Mouse (Mus musculus) ES-E14 (cell line): ENCODE measurements at regions not wholly inside any gene's neighbourhood (a gene's known extent, or its start where the extent isn't known, plus 50 kb on each side); places are given as distances from the start of the nearest gene placed in this dataset.

Experiments
- DNase-seq: peaks from one replicate; pipeline ENCODE4 v3.0.0-alpha.2; 2013; ENCODE audit warnings: low read depth, low spot score
- H3K27ac ChIP-seq: 2 replicates; pipeline ENCODE4 v1.5.1; 2012; ENCODE audit warnings: low read depth, mild to moderate bottlenecking, low read length, moderate library complexity, mixed read lengths; ENCODE audit not compliant: poor library complexity, insufficient read depth, severe bottlenecking
- H3K36me3 ChIP-seq: 2 replicates; pipeline ENCODE4 v1.6.1; 2012; ENCODE audit warnings: mild to moderate bottlenecking, low read length, moderate library complexity, mixed read lengths; ENCODE audit not compliant: control insufficient read depth, poor library complexity, insufficient read depth, severe bottlenecking
- H3K4me1 ChIP-seq, 2 experiments: fragments of 150-350 bp in 1 of 2; sonication (generic) in 1 of 2; 2 replicates each; pipeline ENCODE4 v1.6.1; 2012; ENCODE audit warnings: low read length in 2 of 2, mild to moderate bottlenecking in 1 of 2, mixed read lengths in 1 of 2; ENCODE audit not compliant: control insufficient read depth in 2 of 2, insufficient read depth in 2 of 2, poor library complexity in 1 of 2
- H3K4me3 ChIP-seq, 2 experiments: fragments of 150-350 bp in 1 of 2; sonication (generic) in 1 of 2; 2 replicates each; pipeline ENCODE4 v1.5.1; 2012; ENCODE audit warnings: low read length in 2 of 2, low read depth in 1 of 2, mild to moderate bottlenecking in 1 of 2, mixed read lengths in 1 of 2; ENCODE audit not compliant: insufficient read depth in 1 of 2, poor library complexity in 1 of 2, severe bottlenecking in 1 of 2
- H3K9ac ChIP-seq: 2 replicates; pipeline ENCODE4 v1.6.1; 2012; ENCODE audit warnings: low read depth, mild to moderate bottlenecking, low read length, mixed read lengths; ENCODE audit not compliant: poor library complexity, insufficient read depth, severe bottlenecking
- H3K9me3 ChIP-seq: fragments of 150-350 bp; sonication (generic); 2 replicates; pipeline ENCODE4 v1.6.1; 2012; ENCODE audit warnings: low read depth, mild to moderate bottlenecking, low read length; ENCODE audit not compliant: control insufficient read depth, insufficient read depth
- CHD2 ChIP-seq: IDR thresholded peaks from 2 replicates; pipeline ENCODE4 v1.6.1; 2014; ENCODE audit warnings: mild to moderate bottlenecking, low read depth, low read length, inconsistent platforms
- HCFC1 ChIP-seq: IDR thresholded peaks from 2 replicates; pipeline ENCODE4 v1.6.1; 2012; ENCODE audit warnings: low read length, inconsistent platforms, borderline replicate concordance; ENCODE audit not compliant: insufficient read depth
- MAFK ChIP-seq: IDR thresholded peaks from 2 replicates; pipeline ENCODE4 v1.6.1; 2014; ENCODE audit warnings: mild to moderate bottlenecking, low read depth, low read length, inconsistent platforms; ENCODE audit not compliant: insufficient read depth
- ZC3H11A ChIP-seq: IDR thresholded peaks from 2 replicates; pipeline ENCODE4 v1.6.1; 2012; ENCODE audit warnings: low read depth, mild to moderate bottlenecking, inconsistent platforms, low read length, borderline replicate concordance
- ZNF384 ChIP-seq: IDR thresholded peaks from 2 replicates; pipeline ENCODE4 v1.6.1; 2012; ENCODE audit warnings: low read depth, low read length, inconsistent platforms
- in situ Hi-C, 2 experiments: fragments of 600-800 bp; cut with MboI; formaldehyde crosslinking; loops; one replicate each; pipeline ENCODE4 v1.15.1; 2025; ENCODE audit warnings: low sequenced_read_pairs in 2 of 2, inconsistent platforms in 1 of 2; ENCODE audit not compliant: unreplicated experiment in 2 of 2

DNA sequence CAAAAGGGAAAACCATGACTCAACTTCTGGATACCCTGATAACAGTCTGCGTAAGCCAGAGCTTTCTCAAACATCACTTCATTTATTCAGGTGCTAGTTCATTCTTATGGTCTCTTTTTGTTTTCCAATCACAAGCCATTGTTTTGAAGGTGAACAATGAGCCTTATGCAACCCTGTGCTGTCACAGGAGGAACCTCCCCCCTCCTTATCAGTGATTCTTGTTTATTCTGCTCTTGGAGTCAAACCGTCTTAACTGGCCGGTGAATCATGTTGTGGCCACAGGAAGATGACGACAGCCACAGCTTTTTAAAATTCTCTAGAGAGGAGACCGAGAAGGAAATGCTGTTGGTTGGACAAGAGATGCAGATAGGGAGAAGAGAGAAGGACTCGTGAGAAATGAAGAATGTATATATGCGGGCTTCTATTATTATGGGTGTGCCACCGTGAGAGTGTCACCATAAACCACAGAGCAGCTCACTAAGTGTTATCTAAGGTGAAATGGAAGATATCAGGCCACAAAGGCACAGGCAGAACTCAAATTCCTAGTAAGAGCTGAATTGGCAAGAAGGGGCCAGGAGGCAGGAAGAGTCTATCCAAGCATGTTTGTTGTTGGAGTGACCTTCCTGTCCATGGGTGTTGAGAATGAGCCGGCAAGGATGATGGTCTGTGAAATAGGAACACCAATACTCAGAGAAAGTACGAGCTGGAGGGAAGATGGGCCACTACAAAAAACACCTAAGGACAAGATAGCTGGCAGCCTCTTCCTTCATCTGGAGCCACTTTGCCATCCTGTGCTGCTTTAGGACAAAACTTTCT, 151.8 kb downstream of the Kdr start:
- no peaks in the 10 kb centered on the region for H3K36me3 ChIP-seq
- no peak overlapping the region for H3K9ac ChIP-seq
- H3K9me3 ChIP-seq: no peaks in the 10 kb centered on the region
- DNase-seq: no peak
- H3K4me3 ChIP-seq: no peak overlapping the region
- no peaks in the 10 kb centered on the region for H3K4me1 ChIP-seq
- no peak for TF ChIP-seq ZC3H11A
- in situ Hi-C loops: loop anchor here in 1 of 2 experiments (25.0 kb wide), 1 partner anchor 614 kb away; no protein-coding TSS in a partner anchor
- H3K27ac ChIP-seq: no peak overlapping the region

DNA sequence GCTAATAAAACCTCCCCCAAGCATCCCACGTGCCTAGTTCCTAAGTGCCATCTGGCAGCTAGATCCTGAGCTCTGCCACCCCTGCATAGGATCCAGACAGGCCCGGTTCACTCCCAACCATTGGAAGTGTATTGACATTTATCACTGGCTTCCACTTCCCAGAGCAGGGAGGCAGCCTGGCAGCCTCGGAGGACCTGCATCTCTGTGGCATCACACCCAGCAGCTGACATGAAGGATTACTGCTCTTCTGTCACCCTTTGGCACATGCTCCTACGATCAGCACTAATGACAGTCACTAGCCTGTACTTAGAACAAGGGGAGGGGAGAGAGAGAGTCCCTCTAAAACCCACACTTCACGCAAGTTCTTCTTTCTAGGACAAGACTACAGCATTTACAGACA, 152.7 kb downstream of the Kdr start:
- Histone ChIP-seq H3K4me3 (no peak overlapping the region), H3K4me1 (no peaks in the 10 kb centered on the region), H3K9ac (no peak overlapping the region), H3K36me3 (no peaks in the 10 kb centered on the region), H3K27ac (no peak overlapping the region), H3K9me3 (no peaks in the 10 kb centered on the region)
- no peak for DNase-seq
- TF ChIP-seq HCFC1: no peak
- no peak for TF ChIP-seq CHD2
- no peak for TF ChIP-seq ZNF384
- no peak for TF ChIP-seq MAFK
- no peak for TF ChIP-seq ZC3H11A
- in situ Hi-C loops: loop anchor here in 1 of 2 experiments (25.0 kb wide), 1 partner anchor 613 kb away; no protein-coding TSS in a partner anchor

DNA sequence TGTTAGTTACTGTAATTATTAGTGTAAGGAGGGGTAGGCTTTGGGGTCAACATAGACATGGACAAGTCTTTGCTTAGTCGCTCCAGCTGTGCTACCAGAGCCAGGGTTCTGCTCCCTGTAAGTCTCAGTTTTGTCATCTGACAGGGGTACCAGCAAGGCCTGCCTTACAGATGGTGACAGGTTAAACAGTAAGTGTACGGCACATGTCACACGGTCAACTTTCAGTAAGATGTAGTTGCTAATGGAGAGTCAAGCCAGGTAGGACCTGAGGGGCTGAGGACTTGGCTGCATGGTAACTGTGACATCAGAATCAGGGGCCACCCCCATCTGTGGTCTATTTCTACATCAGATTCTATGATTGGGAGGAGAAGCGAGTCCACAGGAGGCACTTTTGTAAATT, 153.6 kb downstream of the Kdr start:
- TF ChIP-seq MAFK (no peak), CHD2 (no peak), ZNF384 (no peak), HCFC1 (no peak)
- H3K27ac ChIP-seq: no peak overlapping the region
- no peak overlapping the region for H3K9ac ChIP-seq
- no peak for DNase-seq
- H3K36me3 ChIP-seq: no peaks in the 10 kb centered on the region
- no peaks in the 10 kb centered on the region for H3K9me3 ChIP-seq
- H3K4me3 ChIP-seq: no peak overlapping the region
- in situ Hi-C loops: loop anchor here in 1 of 2 experiments (25.0 kb wide), 1 partner anchor 612 kb away; no protein-coding TSS in a partner anchor
- no peaks in the 10 kb centered on the region for H3K4me1 ChIP-seq

DNA sequence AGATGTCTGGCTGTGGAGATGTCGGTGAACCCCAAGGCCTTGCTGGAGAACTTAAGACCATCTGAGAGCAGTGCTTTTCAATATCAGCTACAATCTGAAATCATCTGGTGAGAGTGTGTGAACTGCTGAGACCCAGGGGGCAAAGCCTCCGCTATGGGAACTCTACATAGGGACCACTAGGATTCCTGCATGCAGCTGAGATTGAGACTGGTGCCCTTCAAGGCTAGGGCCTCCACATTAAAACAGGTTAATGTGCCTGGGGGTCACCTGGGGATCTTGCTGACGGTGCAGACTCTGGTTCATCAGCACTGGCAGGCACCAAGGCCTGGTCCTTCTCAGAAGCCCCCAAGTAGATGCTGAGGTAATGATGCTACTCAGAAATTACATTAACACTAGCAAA, 154.6 kb downstream of the Kdr start:
- in situ Hi-C loops: no loop called here
- no peak overlapping the region for H3K9ac ChIP-seq
- no peak overlapping the region for H3K27ac ChIP-seq
- H3K4me3 ChIP-seq: no peak overlapping the region
- TF ChIP-seq MAFK: no peak
- no peak for TF ChIP-seq HCFC1
- no peak for TF ChIP-seq ZC3H11A
- no peak for TF ChIP-seq CHD2
- TF ChIP-seq ZNF384: no peak
- H3K4me1 ChIP-seq: no peaks in the 10 kb centered on the region
- DNase-seq: no peak
- no peaks in the 10 kb centered on the region for H3K9me3 ChIP-seq
- no peaks in the 10 kb centered on the region for H3K36me3 ChIP-seq
